8 mouse cellular contexts compared by ENCODE assay signal in genomic region chr3:61363161-61363988, GRCm38 (mm10). TPM values are rescaled to one million over a fixed set of nuclear protein-coding genes. Genes with fewer than 3 reads are reported as not detected.
DNase-seq lines count a peak whose midpoint lies in the region; ATAC-seq and TF ChIP-seq lines count a peak whose summit lies in the region.

No protein-coding gene starts in this region.

- TF ChIP-seq POLR2A in cortical plate, adult 2 months (IDR thresholded peaks at IDR 0.05; ENCODE audit: extremely low read depth, insufficient read depth, low read length): peak; percentile 14; the same call in 1 of the 2 replicates

- peak overlapping the region; percentile 91 for H3K4me3 ChIP-seq in cortical plate, adult 2 months (ENCODE audit: insufficient read depth, low read length)
- H3K4me3 ChIP-seq in megakaryocyte, embryonic 14.5 days (replicated peaks): peak overlapping the region; percentile 93

- no peak for TF ChIP-seq CTCF in cortical plate, adult 2 months (IDR thresholded peaks at IDR 0.05; ENCODE audit: extremely low read depth, insufficient read depth, low read length)

- peak overlapping the region; percentile 84 for H3K27ac ChIP-seq in cortical plate, adult 2 months (ENCODE audit: insufficient read depth, low read length)

- H3K9me3 ChIP-seq in megakaryocyte, embryonic 14.5 days: no peaks in the 10 kb centered on the region

- peak; percentile 89 to 92 for DNase-seq in gastrocnemius, adult 8-10 months (ENCODE audit: low spot score in 2 of 2)
- peak; percentile 95 for DNase-seq in hindlimb bud, embryonic 11.5 days (ENCODE audit: extremely low spot score, low read depth, low spot score)
- DNase-seq in left cerebral cortex, adult 8-10 months (ENCODE audit: low spot score in 2 of 2): peak; percentile 72 to 99
- peak; percentile 97 to 99 for DNase-seq in right cerebral cortex, postnatal 10 days (ENCODE audit: low spot score in 2 of 2)
- peak; percentile 81 for DNase-seq in urinary bladder, postnatal 25 days (ENCODE audit: low spot score)

- peaks cover 3% of the 10 kb centered on the region; the same call in 1 of the 2 replicates for H3K4me1 ChIP-seq in cortical plate, adult 2 months (ENCODE audit: control insufficient read depth, insufficient read depth, low read length)
- H3K4me1 ChIP-seq in megakaryocyte, embryonic 14.5 days: peaks cover 47% of the 10 kb centered on the region

- peaks cover 18% of the 10 kb centered on the region for H3K36me3 ChIP-seq in megakaryocyte, embryonic 14.5 days (replicated peaks; ENCODE audit: low read length)

- no peaks in the 10 kb centered on the region for H3K27me3 ChIP-seq in megakaryocyte, embryonic 14.5 days (replicated peaks)

- peak; percentile 78 for ATAC-seq in activated CD4-positive, CD25-positive, alpha-beta regulatory T cell, adult 4 months

RNA-seq across cellular contexts. Expression of gene Rap2b, which starts 1.9 kb away (rescaled TPM):
- polyA plus RNA-seq in activated CD4-positive, CD25-positive, alpha-beta regulatory T cell, adult 4 months (2017; shearing (Covaris generic)): 10 to 100 TPM; 15.2 to 18.1 TPM
- polyA plus RNA-seq in cortical plate, adult 2 months (2012; rRNA removed): 15.9 and 16.9 TPM in 2 replicates
- 1 to 10 TPM in 2 of 4 experiments, under 1 TPM in 2; 0.80 to 1.2 (median 0.96) TPM for total RNA-seq in gastrocnemius, adult 8-10 months (2022)
- total RNA-seq in left cerebral cortex, adult 8-10 months (2022): 10 to 100 TPM; 33.7 to 38.0 (median 36.1) TPM
- polyA plus RNA-seq in megakaryocyte, embryonic 14.5 days (2012; ENCODE audit: insufficient read depth, low replicate concordance): 18.4 TPM in 2 replicates

RNA-seq across cellular contexts. Expression of gene B430305J03Rik, which starts 2.4 kb away (rescaled TPM):
- polyA plus RNA-seq in activated CD4-positive, CD25-positive, alpha-beta regulatory T cell, adult 4 months (2017; shearing (Covaris generic)): not detected
- 1.0 and 1.2 TPM in 2 replicates for polyA plus RNA-seq in cortical plate, adult 2 months (2012; rRNA removed)
- under 1 TPM in 1 of 4 experiments, not detected in 3; 0.15 TPM for total RNA-seq in gastrocnemius, adult 8-10 months (2022)
- total RNA-seq in left cerebral cortex, adult 8-10 months (2022): 1 to 10 TPM; 2.4 to 3.1 (median 2.8) TPM
- polyA plus RNA-seq in megakaryocyte, embryonic 14.5 days (2012; ENCODE audit: insufficient read depth, low replicate concordance): 0.17 and 0.74 TPM in 2 replicates

Comparison
In these comparisons a context has a peak if more than half of its experiments do, and no peak if none do; other contexts are left out.
1. Peak in every context shown above with its lines: DNase-seq, ATAC-seq, H3K4me3 ChIP-seq and H3K27ac ChIP-seq.